Mouse (Mus musculus) olfactory bulb, adult 2 months (tissue): Measurements from ENCODE around the gene Tesmin. TPM values are rescaled to one million over a fixed set of nuclear protein-coding genes. Genes with fewer than 3 reads are reported as not detected.

Source experiments
- H3K27ac ChIP-seq: fragments of 200-500 bp; 2 replicates; pipeline ENCODE4 v1.5.1; 2012; ENCODE audit warnings: low read depth, low read length; ENCODE audit not compliant: insufficient read depth
- H3K4me1 ChIP-seq: fragments of 200-500 bp; 2 replicates; pipeline ENCODE4 v1.6.1; 2012; ENCODE audit warnings: low read length; ENCODE audit not compliant: control insufficient read depth, insufficient read depth
- H3K4me3 ChIP-seq: fragments of 200-500 bp; 2 replicates; pipeline ENCODE4 v1.5.1; 2012; ENCODE audit warnings: mild to moderate bottlenecking, low read depth, low read length, moderate library complexity; ENCODE audit not compliant: insufficient read depth
- CTCF ChIP-seq: fragments of 200-500 bp; IDR thresholded peaks from 2 replicates; pipeline ENCODE4 v1.5.1; 2012; ENCODE audit warnings: low read depth, mild to moderate bottlenecking, low read length, moderate library complexity; ENCODE audit not compliant: insufficient read depth
- POLR2A ChIP-seq: fragments of 200-500 bp; IDR thresholded peaks from 2 replicates; pipeline ENCODE4 v1.6.1; 2012; ENCODE audit warnings: mild to moderate bottlenecking, low read depth, low read length, moderate library complexity; ENCODE audit not compliant: insufficient read depth
- WGBS: fragments of 180-500 bp; shearing (Covaris S2); methylation state at CpG from one replicate; pipeline ENCODE4 v1.1.7; 2018; 5-methylcytosine and 5-hydroxymethylcytosine counted together
- polyA plus RNA-seq: library from polyadenylated mRNA; stranded (reverse); fragments of >200 nt; gene quantifications from 2 replicates; pipeline ENCODE4 v1.2.4, GENCODE M21; 2012; ENCODE audit warnings: low replicate concordance; ENCODE audit not compliant: missing spikeins, insufficient read depth, insufficient read length

Gene Tesmin
- polyA plus RNA-seq, 1 experiment: not detected

GRCm38 (mm10) chr19:3378614-3379013 lies 10.0 kb upstream of the Tesmin start:
- Histone ChIP-seq H3K27ac (no peak overlapping the region), H3K4me3 (no peak overlapping the region), H3K4me1 (no peaks in the 10 kb centered on the region)
- WGBS: 92% methylated on average over 3 of the region's 3 CpGs
- TF ChIP-seq POLR2A (no peak), CTCF (no peak)

GRCm38 (mm10) chr19:3388061-3388460 lies 596 bp upstream of the Tesmin start:
- peaks cover 9% of the 10 kb centered on the region for H3K4me1 ChIP-seq
- no peak overlapping the region for H3K4me3 ChIP-seq
- no peak for TF ChIP-seq CTCF
- no peak overlapping the region for H3K27ac ChIP-seq
- WGBS: 69% methylated on average over 6 of the region's 6 CpGs

- under 1% methylated on average over 43 of the region's 43 CpGs for WGBS
- TF ChIP-seq POLR2A (no peak), CTCF (peak; percentile 69; the same call in 1 of the 2 replicates)
- H3K4me3 ChIP-seq: peak overlapping the region; percentile 49
- H3K4me1 ChIP-seq: peaks cover 9% of the 10 kb centered on the region
- H3K27ac ChIP-seq: no peak overlapping the region
Measured at GRCm38 (mm10) chr19:3389089-3389488, 432 bp downstream of the Tesmin start.

GRCm38 (mm10) chr19:3392384-3392783 lies 3.7 kb downstream of the Tesmin start:
- H3K27ac ChIP-seq: no peak overlapping the region
- peaks cover 9% of the 10 kb centered on the region for H3K4me1 ChIP-seq
- TF ChIP-seq CTCF (no peak), POLR2A (no peak)
- 86% methylated on average over 1 of the region's 1 CpGs for WGBS
- no peak overlapping the region for H3K4me3 ChIP-seq

- TF ChIP-seq POLR2A (no peak), CTCF (no peak)
- 90% methylated on average over 3 of the region's 3 CpGs for WGBS
- Histone ChIP-seq H3K4me3 (no peak overlapping the region), H3K27ac (no peak overlapping the region), H3K4me1 (0 out of 2 replicates have a peak, but pooled peaks cover 2% of the 10 kb centered on the region)
Measured at GRCm38 (mm10) chr19:3394216-3394615, 5.6 kb downstream of the Tesmin start.

GRCm38 (mm10) chr19:3400057-3400456 lies 11.4 kb downstream of the Tesmin start:
- no peak for TF ChIP-seq CTCF
- no peak for TF ChIP-seq POLR2A

GRCm38 (mm10) chr19:3401504-3401903 lies 12.8 kb downstream of the Tesmin start:
- Histone ChIP-seq H3K4me1 (no peaks in the 10 kb centered on the region), H3K4me3 (no peak overlapping the region), H3K27ac (no peak overlapping the region)
- TF ChIP-seq CTCF: no peak
- TF ChIP-seq POLR2A: no peak
- 86% methylated on average over 7 of the region's 7 CpGs for WGBS

More at GRCm38 (mm10) chr19:3400057-3400456, 11.4 kb downstream of the Tesmin start:
- 92% methylated on average over 4 of the region's 4 CpGs for WGBS
- Histone ChIP-seq H3K4me3 (no peak overlapping the region), H3K4me1 (no peaks in the 10 kb centered on the region), H3K27ac (no peak overlapping the region)

GRCm38 (mm10) chr19:3401943-3402342 lies 13.3 kb downstream of the Tesmin start:
- no peak overlapping the region for H3K27ac ChIP-seq
- H3K4me3 ChIP-seq: no peak overlapping the region
- H3K4me1 ChIP-seq: no peaks in the 10 kb centered on the region
- 41% methylated on average over 7 of the region's 7 CpGs for WGBS
- TF ChIP-seq POLR2A: no peak
- no peak for TF ChIP-seq CTCF

- TF ChIP-seq CTCF (no peak), POLR2A (no peak)
- H3K4me3 ChIP-seq: no peak overlapping the region
- H3K4me1 ChIP-seq: no peaks in the 10 kb centered on the region
- no peak overlapping the region for H3K27ac ChIP-seq
- 91% methylated on average over 6 of the region's 6 CpGs for WGBS
Measured at GRCm38 (mm10) chr19:3402390-3402789, 13.7 kb downstream of the Tesmin start.

GRCm38 (mm10) chr19:3404030-3404429 lies 15.4 kb downstream of the Tesmin start:
- WGBS: 88% methylated on average over 7 of the region's 7 CpGs
- no peaks in the 10 kb centered on the region for H3K4me1 ChIP-seq
- TF ChIP-seq POLR2A (no peak), CTCF (no peak)
- no peak overlapping the region for H3K27ac ChIP-seq
- no peak overlapping the region for H3K4me3 ChIP-seq
